Mouse (Mus musculus) urinary bladder, postnatal 14 days (tissue): ENCODE data around the gene Xxylt1.

Experiments
- DNase-seq: peaks from one replicate; pipeline ENCODE4 v3.0.0; 2021; ENCODE audit warnings: low spot score

Gene Xxylt1

GRCm38 (mm10) chr16:31024221-31024620 is 57.0 kb downstream of the Xxylt1 start:
- DNase-seq = no peak

DNA sequence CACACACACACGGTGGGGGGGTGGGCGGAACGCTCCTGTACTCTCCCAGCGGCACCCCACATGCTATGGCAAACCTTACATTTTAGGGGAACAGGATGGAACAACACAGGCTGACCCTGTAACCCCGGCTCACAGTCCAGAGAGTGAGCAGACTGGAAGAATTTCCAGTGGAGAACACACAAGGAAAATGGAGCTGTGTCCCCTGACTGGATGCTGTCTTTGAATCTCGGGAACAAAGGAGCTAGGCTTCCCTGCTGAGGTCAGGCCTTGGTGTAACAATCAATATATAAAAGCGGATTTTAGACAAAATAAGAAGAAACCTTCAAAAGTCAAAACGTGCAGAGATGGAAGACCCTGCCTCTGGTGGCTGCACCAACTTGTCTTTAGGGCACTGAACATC is 57.4 kb downstream of the Xxylt1 start:
- DNase-seq = no peak

DNA sequence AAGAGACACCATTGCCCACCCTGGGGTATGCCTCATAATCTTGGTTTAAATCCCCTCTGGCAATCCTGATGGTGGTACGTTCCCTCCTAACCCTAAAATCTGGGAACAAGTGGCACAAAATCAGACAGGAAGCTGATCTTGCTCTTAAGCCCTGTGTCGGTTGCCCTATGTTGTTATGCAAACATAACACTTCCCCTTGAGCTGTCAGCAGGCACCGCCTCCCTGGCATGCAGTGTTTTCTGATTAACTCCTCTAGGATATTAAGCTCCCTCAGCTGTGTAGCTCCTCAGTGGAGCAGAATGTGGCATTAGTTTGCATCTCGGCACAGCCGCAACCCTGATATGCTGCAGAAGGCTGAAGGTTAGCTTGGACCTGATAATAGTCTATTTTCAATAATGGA is 58.9 kb downstream of the Xxylt1 start:
- no peak for DNase-seq

DNA sequence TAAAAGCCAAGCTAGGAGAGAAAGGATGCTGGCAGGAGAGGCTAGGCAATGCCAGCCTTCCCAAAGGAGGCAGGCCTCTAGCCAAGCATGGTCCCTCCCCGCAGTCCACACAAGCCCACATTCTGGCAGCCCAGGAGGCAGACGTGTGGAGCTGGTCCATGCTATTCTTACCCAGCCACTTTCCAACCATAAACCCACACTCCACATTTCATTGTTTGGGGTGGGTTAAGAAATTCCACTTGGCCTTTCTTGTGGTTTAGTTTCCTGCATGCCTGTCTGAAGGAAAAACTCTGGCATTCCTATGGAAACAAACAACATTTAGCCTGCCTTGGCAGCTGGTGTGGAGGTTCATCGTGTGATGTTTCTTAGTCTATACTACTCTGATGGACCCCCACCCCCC is 61.7 kb downstream of the Xxylt1 start:
- no peak for DNase-seq

DNA sequence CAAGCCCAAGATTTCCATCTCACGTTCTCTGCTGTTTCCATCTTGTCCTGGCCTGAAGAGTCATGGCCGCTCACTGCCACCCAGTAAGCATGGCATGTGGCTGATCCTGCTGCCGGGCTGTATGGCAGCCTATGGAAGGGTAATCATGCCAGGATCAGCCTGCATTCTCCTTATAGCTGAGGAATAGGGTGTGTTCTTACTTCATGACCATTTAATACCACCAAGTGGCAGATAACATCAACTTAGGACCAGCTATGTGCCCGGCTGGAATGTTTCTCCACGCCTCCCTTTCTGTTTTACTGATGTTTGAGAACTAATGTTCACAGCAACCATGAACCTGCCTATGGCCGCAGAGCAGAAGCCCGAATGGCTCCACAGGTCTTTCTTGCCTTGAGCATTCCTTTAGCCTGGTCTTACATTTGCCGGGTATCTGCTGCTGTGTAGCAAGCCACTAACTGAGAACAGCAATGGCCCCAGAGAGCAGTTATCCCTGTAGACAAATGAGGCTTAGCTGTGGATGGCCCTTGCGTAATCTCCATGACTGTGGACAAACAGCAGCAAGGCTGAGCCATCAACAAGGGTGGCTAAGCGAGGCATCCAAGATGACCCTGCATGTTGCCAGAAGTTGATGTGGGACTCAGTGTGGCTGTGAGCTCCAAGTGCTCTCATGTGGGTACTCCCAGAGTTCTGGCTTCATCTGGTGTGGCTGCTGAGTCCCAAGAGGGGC is 63.4 kb downstream of the Xxylt1 start:
- DNase-seq = no peak

DNA sequence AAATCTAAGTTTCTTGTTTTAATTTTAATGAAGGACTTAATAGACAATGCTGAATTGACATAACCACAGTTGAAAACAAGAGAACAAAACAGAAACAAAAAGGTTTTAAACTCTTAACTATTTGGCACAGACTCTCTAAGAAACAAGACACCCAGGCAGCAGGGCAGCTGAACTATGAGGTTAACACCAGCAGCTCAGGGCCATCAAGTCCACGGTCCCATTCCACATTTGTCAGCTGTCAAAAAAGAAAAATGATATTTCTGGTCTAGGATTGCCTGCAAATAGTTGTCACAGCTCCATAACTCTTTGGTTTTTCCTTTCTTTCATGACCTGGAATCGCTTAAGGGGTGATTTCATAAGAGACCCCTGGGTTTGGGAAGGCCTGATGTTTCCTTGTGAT is 64.6 kb downstream of the Xxylt1 start:
- DNase-seq = no peak

DNA sequence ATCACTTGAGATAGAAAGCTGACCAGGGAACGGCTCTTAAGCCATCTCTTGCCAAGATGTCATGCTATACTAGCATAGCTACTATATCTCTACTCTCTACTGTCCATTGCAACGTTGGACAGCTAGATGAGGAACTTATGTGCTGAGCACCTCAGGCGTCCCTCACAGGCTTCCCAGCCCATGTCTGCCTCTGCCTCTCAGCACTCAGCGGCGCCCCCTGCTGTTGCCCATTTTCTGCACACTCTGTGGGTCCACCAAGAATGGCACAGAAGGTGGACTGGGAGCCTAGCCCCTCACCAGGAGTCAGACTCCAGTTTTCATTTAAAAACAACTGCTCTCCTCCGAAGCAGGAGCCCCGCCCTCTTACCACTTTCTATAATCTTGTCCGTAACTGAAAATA is 65.1 kb downstream of the Xxylt1 start:
- peak; percentile 25 for DNase-seq

DNA sequence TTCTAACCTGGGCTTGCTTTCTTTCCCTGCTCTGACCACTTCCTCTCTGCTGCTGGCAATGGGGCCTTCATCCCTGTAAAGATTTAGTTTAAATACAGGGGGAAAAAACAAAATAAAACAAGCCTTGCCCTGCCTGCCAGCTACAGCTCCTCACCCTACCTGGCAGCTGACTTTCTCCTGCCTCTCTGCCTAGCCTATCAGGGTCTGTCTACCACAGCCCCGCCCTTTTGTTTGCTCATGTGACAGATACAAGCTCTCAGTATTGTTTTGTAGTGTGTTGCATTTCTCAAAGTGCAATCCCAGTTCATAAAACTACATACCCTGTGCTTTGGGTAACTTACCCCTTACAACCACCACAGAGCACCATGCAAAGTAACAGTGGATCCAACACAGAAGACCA is 66.0 kb downstream of the Xxylt1 start:
- no peak for DNase-seq

DNA sequence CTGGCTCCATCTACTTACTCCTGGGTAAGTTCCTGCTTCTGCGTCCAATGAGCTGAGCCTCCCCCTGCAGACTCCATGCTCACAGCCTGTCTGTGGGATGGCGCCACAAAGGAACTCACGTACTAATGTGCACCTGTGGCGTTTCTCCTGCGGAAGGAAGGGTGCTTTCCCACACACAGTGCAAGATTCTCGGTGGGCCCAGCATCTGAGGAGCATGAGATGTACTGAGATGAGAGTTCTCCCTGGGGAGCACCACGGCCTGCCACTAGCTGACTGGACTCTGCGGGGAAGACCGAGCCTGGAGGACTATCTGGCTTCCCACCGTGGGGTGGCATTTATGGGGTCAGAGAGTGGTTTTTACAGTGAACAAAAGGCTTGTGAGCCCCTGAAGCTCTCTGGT is 69.0 kb downstream of the Xxylt1 start:
- DNase-seq = no peak

GRCm38 (mm10) chr16:31010443-31010842 is 70.8 kb downstream of the Xxylt1 start:
- no peak for DNase-seq

DNA sequence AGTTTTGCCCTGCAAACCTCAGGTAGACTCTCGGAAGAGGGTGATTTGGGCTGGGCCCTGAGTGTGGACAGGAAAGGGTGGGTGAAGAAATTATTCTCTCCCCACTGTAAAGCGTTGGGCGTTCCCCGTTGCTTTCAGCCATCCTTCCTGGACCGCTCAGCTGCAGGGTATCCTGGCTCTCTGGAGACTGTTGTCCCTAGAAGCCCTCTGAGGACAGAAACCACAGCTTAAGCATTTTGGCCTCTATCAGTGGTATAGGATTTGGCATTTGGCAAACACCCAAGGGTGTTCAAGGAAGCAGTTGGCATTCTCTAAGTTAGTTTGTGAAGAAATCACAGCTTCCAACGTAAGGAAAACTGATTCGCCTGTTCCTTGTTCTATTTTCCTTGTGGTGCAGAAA is 72.9 kb downstream of the Xxylt1 start:
- peak; percentile 10 for DNase-seq

DNA sequence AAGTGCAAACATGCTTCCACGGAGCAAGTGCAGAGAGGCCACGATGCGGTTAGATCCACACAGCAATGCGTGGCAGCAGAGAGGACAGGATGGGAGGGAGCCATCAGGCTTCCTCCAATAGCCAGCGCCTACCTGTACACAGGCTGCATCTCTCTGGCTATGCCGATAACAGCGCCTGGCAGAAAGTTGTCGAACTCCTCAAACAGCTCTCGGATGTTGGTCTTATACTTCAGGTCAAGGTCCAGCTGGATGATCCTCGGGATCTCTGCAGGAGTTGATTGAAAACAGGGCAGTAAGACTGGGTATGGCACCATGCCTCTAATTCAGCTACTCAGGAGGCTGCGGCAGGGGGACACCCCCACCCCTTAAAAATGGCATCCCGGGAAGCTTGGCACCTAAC is 73.7 kb downstream of the Xxylt1 start:
- DNase-seq = no peak

GRCm38 (mm10) chr16:31005693-31006092 is 75.5 kb downstream of the Xxylt1 start:
- DNase-seq = no peak

DNA sequence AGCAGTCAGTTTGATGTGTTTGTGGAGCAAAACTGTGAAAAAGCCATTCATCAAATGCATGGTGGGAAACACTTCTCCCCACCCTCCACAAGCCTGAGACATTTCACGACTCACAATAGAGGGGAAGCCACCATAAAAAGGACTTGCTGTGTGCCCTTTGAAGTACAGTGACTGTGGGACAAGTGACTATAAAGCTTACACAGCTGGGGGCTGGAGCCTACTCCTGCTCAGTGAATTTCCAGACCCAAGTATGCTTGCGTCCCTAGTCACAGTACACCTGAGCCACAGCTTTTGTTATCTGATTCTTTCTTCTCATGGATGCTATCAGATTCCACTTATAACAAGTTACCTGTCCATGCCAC is 76.9 kb downstream of the Xxylt1 start:
- no peak for DNase-seq

GRCm38 (mm10) chr16:31003592-31004320 is 77.5 kb downstream of the Xxylt1 start:
- DNase-seq = peak; percentile 37

DNA sequence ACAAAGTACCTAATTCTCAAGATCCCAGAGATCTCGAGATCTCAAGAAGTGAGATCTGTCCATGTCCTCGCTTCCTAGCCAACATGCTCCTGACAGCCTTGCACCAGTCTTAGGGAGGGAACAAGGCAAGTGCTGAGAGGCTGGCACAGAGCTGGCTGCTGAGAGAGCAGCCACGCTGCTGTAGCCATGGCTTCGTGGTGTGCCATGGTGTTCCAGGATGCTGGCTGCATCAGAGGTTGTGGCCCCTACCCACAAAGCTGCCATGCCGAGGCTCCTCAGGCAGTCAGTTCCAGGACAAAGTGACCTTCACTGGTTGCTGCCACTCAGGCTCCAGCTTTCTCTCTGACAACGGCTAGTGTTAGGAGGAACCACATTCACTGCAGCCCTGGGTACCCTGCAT is 78.3 kb downstream of the Xxylt1 start:
- no peak for DNase-seq

- no peak for DNase-seq
Measured at GRCm38 (mm10) chr16:31002117-31002516, 79.1 kb downstream of the Xxylt1 start.

GRCm38 (mm10) chr16:30998711-30999110 is 82.5 kb downstream of the Xxylt1 start:
- DNase-seq = no peak

GRCm38 (mm10) chr16:30998048-30998447 is 83.2 kb downstream of the Xxylt1 start:
- no peak for DNase-seq

- DNase-seq = no peak
Measured at GRCm38 (mm10) chr16:30995446-30995845, 85.8 kb downstream of the Xxylt1 start.

DNA sequence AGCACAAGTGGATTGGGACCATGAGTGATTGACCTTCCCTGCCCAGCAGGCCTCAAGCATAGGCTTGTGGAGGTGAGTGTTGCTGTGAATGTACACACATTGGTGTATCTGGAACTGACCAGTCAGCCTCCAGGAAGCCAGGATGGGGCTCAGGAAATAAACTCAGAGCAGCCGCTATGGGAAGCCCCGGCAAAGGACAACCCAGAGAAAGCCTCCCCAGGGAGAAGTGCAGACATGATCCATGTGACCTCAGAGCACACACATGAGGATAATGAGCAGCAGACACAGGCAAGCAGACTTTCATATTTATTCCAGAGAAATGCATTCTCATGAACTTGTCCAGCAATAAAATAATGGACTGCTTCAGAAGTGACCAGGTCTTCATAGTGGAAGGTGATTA is 86.4 kb downstream of the Xxylt1 start:
- no peak for DNase-seq

GRCm38 (mm10) chr16:30994296-30994695 is 86.9 kb downstream of the Xxylt1 start:
- DNase-seq = no peak

DNA sequence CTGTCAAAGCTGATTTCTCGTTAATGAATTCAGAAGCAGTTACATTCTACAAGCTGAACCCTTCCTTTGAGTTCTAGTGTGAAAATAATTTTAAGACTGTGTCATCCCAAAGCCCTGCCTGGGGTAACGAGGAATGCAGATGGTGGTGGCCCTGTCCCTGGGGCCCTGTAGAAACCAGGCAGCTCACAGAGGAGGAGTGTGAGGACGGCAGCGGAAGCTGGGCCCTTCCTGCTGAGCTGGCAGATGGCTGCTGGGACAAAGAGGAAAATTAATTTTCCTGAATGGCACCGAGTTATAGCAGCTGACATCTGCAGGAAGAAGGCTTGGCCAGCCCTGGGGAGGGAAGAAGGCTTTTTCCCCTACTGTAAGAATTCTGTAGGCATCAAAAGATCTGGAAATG is 88.7 kb downstream of the Xxylt1 start:
- no peak for DNase-seq

DNA sequence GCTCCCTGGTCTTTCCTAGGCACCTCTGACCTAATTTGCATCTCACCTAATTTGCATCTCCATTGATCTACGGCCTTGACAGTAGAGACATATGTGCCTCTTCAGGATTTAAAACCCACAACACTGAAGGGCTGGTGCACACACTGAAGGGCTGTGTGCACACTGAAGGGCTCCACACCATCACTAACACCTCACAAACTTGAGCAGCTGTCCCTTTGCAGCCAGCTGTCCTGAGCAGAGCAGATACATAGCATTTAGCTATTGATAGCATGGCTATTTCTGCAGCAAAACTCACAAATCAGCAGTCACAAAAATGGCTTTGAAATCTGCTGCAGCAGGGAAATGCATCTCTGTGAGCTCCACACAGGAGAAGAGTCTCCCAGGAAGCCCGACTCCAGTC is 90.6 kb downstream of the Xxylt1 start:
- DNase-seq = no peak
